Mouse (Mus musculus) neural tube, embryonic 13.5 days (tissue): ENCODE measurements at regions not wholly inside any gene's neighbourhood (a gene's known extent, or its start where the extent isn't known, plus 50 kb on each side); places are given as distances from the start of the nearest gene placed in this dataset.

ENCODE experiments used
- ATAC-seq: fragments of 200-750 bp; cut with Nextera tagmentation; 2 replicates; pipeline ENCODE4 v1.8.0; 2017; ENCODE audit warnings: low read depth, mild to moderate bottlenecking, moderate TSS enrichment, moderate library complexity
- H3K27ac ChIP-seq: fragments of 300-500 bp; sonication (generic); replicated peaks from 2 replicates; pipeline ENCODE4 v1.5.1; 2015; ENCODE audit warnings: moderate library complexity, mild to moderate bottlenecking, inconsistent platforms
- H3K27me3 ChIP-seq: fragments of 300-500 bp; sonication (generic); 2 replicates; pipeline ENCODE4 v1.6.1; 2015; ENCODE audit warnings: mild to moderate bottlenecking, inconsistent platforms
- H3K36me3 ChIP-seq: fragments of 300-500 bp; sonication (generic); 2 replicates; pipeline ENCODE4 v1.6.1; 2015; ENCODE audit warnings: mild to moderate bottlenecking, inconsistent platforms
- H3K4me1 ChIP-seq: fragments of 300-500 bp; sonication (generic); replicated peaks from 2 replicates; pipeline ENCODE4 v1.6.1; 2015; ENCODE audit warnings: inconsistent platforms
- H3K4me2 ChIP-seq: fragments of 300-500 bp; sonication (generic); 2 replicates; pipeline ENCODE4 v1.6.1; 2015; ENCODE audit warnings: inconsistent platforms, mild to moderate bottlenecking, moderate library complexity
- H3K4me3 ChIP-seq: fragments of 300-500 bp; sonication (generic); 2 replicates; pipeline ENCODE4 v1.5.1; 2015; ENCODE audit warnings: mild to moderate bottlenecking, inconsistent platforms
- H3K9ac ChIP-seq: fragments of 300-500 bp; sonication (generic); 2 replicates; pipeline ENCODE4 v1.6.1; 2015; ENCODE audit warnings: moderate library complexity, mild to moderate bottlenecking, inconsistent platforms
- H3K9me3 ChIP-seq: fragments of 300-500 bp; sonication (generic); 2 replicates; pipeline ENCODE4 v1.6.1; 2016; ENCODE audit warnings: inconsistent platforms
- WGBS: fragments of 180-500 bp; shearing (Covaris S2); methylation state at CpG from one replicate; pipeline ENCODE4 v1.1.7; 2015; 5-methylcytosine and 5-hydroxymethylcytosine counted together

- Histone ChIP-seq H3K9me3 (no peaks in the 10 kb centered on the region), H3K4me3 (no peak overlapping the region), H3K4me1 (peaks cover 27% of the 10 kb centered on the region), H3K4me2 (no peak overlapping the region), H3K36me3 (no peaks in the 10 kb centered on the region), H3K27me3 (peaks cover 74% of the 10 kb centered on the region), H3K27ac (peak overlapping the region; percentile 46; the same call in 1 of the 2 replicates), H3K9ac (no peak overlapping the region)
- 0 out of 2 replicates have a peak, but pooled peaks have one; percentile 4 for ATAC-seq
- WGBS, result 57% methylated on average over 11 of the region's 11 CpGs
These were observed 61.0 kb upstream of the Sulf2 start for GRCm38 (mm10) chr2:166216512-166216865.

GRCm38 (mm10) chr2:166215610-166216511 lies 60.4 kb upstream of the Sulf2 start:
- no peak overlapping the region for H3K4me2 ChIP-seq
- H3K27ac ChIP-seq, result peak overlapping the region; percentile 46; the same call in 1 of the 2 replicates
- peaks cover 77% of the 10 kb centered on the region for H3K27me3 ChIP-seq
- WGBS, result 21% methylated on average over 18 of the region's 18 CpGs
- no peak overlapping the region for H3K4me3 ChIP-seq
- H3K4me1 ChIP-seq, result peaks cover 27% of the 10 kb centered on the region
- no peaks in the 10 kb centered on the region for H3K9me3 ChIP-seq
- H3K36me3 ChIP-seq, result no peaks in the 10 kb centered on the region
- H3K9ac ChIP-seq, result no peak overlapping the region
- peak; percentile 81 for ATAC-seq

- Histone ChIP-seq H3K4me1 (peaks cover 27% of the 10 kb centered on the region), H3K4me3 (no peak overlapping the region), H3K9ac (no peak overlapping the region), H3K27me3 (peaks cover 76% of the 10 kb centered on the region), H3K36me3 (no peaks in the 10 kb centered on the region), H3K4me2 (no peak overlapping the region), H3K9me3 (no peaks in the 10 kb centered on the region), H3K27ac (no peak overlapping the region)
- 25% methylated on average over 7 of the region's 7 CpGs for WGBS
- ATAC-seq, result 0 out of 2 replicates have a peak, but pooled peaks have one; percentile 11
These were observed 59.7 kb upstream of the Sulf2 start for GRCm38 (mm10) chr2:166215191-166215590.

- Histone ChIP-seq H3K4me2 (no peak overlapping the region), H3K27ac (no peak overlapping the region), H3K4me3 (no peak overlapping the region), H3K4me1 (peaks cover 10% of the 10 kb centered on the region), H3K9ac (no peak overlapping the region), H3K27me3 (peaks cover 26% of the 10 kb centered on the region), H3K9me3 (no peaks in the 10 kb centered on the region), H3K36me3 (no peaks in the 10 kb centered on the region)
- ATAC-seq, result no peak
- 77% methylated on average over 3 of the region's 3 CpGs for WGBS
These were observed 51.7 kb upstream of the Sulf2 start for GRCm38 (mm10) chr2:166207145-166207508.

GRCm38 (mm10) chr2:166206396-166207144 lies 51.1 kb upstream of the Sulf2 start:
- 46% methylated on average over 5 of the region's 5 CpGs for WGBS
- H3K4me2 ChIP-seq, result no peak overlapping the region
- H3K4me1 ChIP-seq, result peaks cover 10% of the 10 kb centered on the region
- H3K9ac ChIP-seq, result no peak overlapping the region
- ATAC-seq, result no peak
- H3K9me3 ChIP-seq, result no peaks in the 10 kb centered on the region
- no peak overlapping the region for H3K27ac ChIP-seq
- H3K36me3 ChIP-seq, result no peaks in the 10 kb centered on the region
- peaks cover 21% of the 10 kb centered on the region for H3K27me3 ChIP-seq
- H3K4me3 ChIP-seq, result no peak overlapping the region
